Mouse (Mus musculus) midbrain, embryonic 16.5 days (tissue): ENCODE measurements at regions not wholly inside any gene's neighbourhood (a gene's known extent, or its start where the extent isn't known, plus 50 kb on each side); places are given as distances from the start of the nearest gene placed in this dataset.

Experiments
- ATAC-seq: fragments of 200-750 bp; cut with Nextera tagmentation; 2 replicates; pipeline ENCODE4 v1.8.0; 2017; ENCODE audit warnings: moderate TSS enrichment
- H3K27ac ChIP-seq: fragments of 300-500 bp; sonication (generic); 2 replicates; pipeline ENCODE4 v1.5.1; 2014; ENCODE audit warnings: mild to moderate bottlenecking, low read length, mixed read lengths
- H3K27me3 ChIP-seq: fragments of 300-500 bp; sonication (generic); 2 replicates; pipeline ENCODE4 v1.6.1; 2014; ENCODE audit warnings: low read depth, low read length, mixed read lengths; ENCODE audit not compliant: control insufficient read depth, insufficient read depth
- H3K36me3 ChIP-seq: fragments of 300-500 bp; sonication (generic); 2 replicates; pipeline ENCODE4 v1.6.1; 2014; ENCODE audit warnings: mild to moderate bottlenecking, low read length, moderate library complexity, mixed read lengths; ENCODE audit not compliant: control insufficient read depth, insufficient read depth
- H3K4me1 ChIP-seq: fragments of 300-500 bp; sonication (generic); 2 replicates; pipeline ENCODE4 v1.6.1; 2014; ENCODE audit warnings: mild to moderate bottlenecking, low read length, mixed read lengths; ENCODE audit not compliant: control insufficient read depth, insufficient read depth
- H3K4me2 ChIP-seq: fragments of 300-500 bp; sonication (generic); 2 replicates; pipeline ENCODE4 v1.6.1; 2014; ENCODE audit warnings: mild to moderate bottlenecking, low read length, mixed read lengths
- H3K4me3 ChIP-seq: fragments of 300-500 bp; sonication (generic); 2 replicates; pipeline ENCODE4 v1.5.1; 2014; ENCODE audit warnings: low read depth, mild to moderate bottlenecking, low read length, moderate library complexity, mixed read lengths
- H3K9ac ChIP-seq: fragments of 300-500 bp; sonication (generic); 2 replicates; pipeline ENCODE4 v1.6.1; 2014; ENCODE audit warnings: low read depth, low read length, mixed read lengths
- H3K9me3 ChIP-seq: fragments of 300-500 bp; sonication (generic); replicated peaks from 2 replicates; pipeline ENCODE4 v1.6.1; 2014; ENCODE audit warnings: mild to moderate bottlenecking, low read length, mixed read lengths; ENCODE audit not compliant: control insufficient read depth, poor library complexity, severe bottlenecking
- WGBS: fragments of 180-500 bp; shearing (Covaris S2); extraction: QIAGEN DNeasy Blood & Tissue Kit; methylation state at CpG from one replicate; pipeline ENCODE4 v1.1.7; 2014; 5-methylcytosine and 5-hydroxymethylcytosine counted together

DNA sequence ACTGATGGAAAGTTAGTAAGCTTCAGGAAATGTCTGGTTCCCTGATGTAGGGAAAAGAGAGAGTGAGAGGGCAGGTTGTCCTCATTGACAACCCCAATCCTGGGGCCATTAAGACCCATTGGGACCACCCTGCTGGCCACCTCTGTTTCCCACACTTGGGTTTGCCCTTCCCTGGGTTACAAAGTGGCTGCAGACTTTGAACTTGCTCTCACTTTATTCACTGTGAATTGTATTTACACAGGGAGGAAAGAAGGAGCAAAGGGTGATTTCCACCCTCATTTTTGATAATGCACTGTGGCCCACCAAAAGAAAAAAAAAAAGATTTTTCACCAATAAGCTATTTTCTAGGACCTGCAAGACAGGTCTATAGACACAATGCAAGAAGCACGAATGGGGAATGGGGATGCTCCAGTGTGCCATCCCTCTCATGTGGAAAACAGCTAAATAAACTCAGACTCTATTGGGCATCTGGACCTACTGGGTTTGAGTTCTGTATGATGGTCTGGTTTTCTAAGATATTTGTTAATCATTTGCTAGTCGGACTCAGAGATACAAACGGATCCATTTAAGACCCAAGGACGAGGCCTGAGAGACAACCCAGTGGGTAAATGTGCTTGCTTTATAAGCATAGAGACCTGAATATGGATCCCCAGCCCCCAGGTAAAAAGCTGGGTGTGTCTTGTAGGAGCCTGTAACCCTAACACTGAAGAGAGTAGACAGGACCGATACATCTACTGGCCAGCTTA is 50.2 kb upstream of the Ttc29 start:
- no peaks in the 10 kb centered on the region for H3K4me1 ChIP-seq
- H3K36me3 ChIP-seq: no peaks in the 10 kb centered on the region
- H3K27me3 ChIP-seq: no peaks in the 10 kb centered on the region
- no peak overlapping the region for H3K4me2 ChIP-seq
- 95% methylated on average over 5 of the region's 5 CpGs for WGBS
- H3K27ac ChIP-seq: no peak overlapping the region
- no peak overlapping the region for H3K9ac ChIP-seq
- H3K9me3 ChIP-seq: no peaks in the 10 kb centered on the region
- no peak for ATAC-seq
- no peak overlapping the region for H3K4me3 ChIP-seq
